Mouse (Mus musculus) left cerebral cortex, postnatal 25 days (tissue): Measurements from ENCODE around the gene Sumo3. TPM values are rescaled to one million over a fixed set of nuclear protein-coding genes. Genes with fewer than 3 reads are reported as not detected.
A peak's percentile ranks its signal among the peaks of the same experiment; 100 is the strongest.

ENCODE experiments used
- DNase-seq, 2 experiments: peaks; one replicate each; pipeline ENCODE4 v3.0.0; 2022; ENCODE audit warnings: low spot score in 2 of 2, mixed read lengths in 1 of 2
- intact Hi-C: fragments of 180-260 bp; cut with DNase I; formaldehyde crosslinking; loops from one replicate; pipeline ENCODE4 v1.15.1; 2025
- total RNA-seq, 2 experiments: library from RNA; stranded (reverse); gene quantifications; 2 replicates each; pipeline ENCODE4 v1.2.3; 2021

The Sumo3 gene
- 100 to 1,000 TPM; 133 to 140 TPM for total RNA-seq

DNA sequence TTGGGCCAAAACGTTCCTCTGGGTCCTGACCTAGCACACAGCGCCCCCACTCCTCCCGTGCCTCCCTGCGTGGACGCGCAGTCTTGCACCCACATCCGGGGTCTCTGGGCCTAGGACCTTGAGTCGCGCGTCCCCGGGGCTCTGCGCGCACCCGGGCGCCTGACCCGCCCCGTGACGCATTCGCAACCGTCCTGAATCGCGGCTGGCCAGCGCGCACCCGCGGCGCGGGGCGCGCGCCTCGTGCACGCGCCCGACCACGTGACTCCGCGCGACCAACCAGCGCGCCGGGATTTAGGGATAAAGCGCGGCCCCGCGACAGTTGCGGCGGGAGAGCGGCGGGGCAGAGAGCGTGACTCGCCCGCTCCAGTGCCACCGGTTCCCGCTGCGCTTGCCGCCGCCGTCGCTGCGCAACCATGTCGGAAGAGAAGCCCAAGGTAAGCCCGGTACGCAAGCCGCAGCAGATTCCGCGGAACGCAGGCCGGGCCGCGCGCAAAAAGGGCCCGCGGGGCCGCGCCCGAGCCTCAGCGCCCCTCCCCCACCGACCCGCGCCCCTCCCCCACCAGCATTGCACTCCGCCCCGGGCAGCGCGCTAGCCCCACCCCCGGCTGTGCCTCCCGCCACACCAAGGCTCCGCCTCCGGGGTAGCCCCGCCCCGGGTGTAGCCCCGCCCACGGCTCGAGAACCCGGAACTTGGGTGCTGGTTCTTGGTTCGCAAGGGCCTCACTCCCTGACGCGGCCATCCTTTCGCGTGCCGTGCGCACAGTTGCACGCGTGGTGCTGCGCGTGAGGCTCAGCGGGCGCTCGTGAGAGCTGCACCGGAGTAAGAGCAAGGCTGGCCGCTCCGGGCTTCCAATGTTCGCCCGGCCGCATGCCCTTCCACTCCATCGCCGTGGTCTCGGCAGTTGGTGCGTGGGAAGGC is at the start of gene Sumo3, which contains the start of gene Gm49325:
Gene Sumo3 (plus strand): TSS at position 190 of the 919 bp plus-strand sequence.
Gene Gm49325 (plus strand): TSS at position 290 of the 919 bp plus-strand sequence.
- peak; percentile 90 to 94 for DNase-seq
- intact Hi-C loops = loop anchor here (2.0 to 5.0 kb wide), 2 partner anchors 23 to 89 kb away; partner anchors contain the start of gene Fam207a

DNA sequence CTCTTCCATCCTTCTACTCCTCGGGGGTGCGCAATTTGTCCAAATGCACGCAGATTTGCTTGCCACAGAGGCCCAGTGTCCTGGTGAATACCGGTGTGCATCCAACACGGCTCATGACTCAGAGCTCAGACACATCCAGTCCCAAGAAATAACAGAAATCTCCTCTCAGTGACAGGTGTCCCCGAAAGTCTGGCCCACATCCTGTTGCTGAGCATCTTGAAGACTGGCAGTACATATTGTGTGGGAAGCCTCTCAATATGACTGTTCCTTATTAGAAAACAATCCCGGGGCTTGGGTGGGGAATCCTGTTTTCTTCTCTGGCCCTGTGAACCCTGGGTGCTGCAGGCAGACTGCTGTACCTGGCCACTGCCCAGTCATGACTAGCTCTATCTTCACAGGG is 49.3 kb upstream of the Sumo3 start:
- no peak for DNase-seq
- intact Hi-C loops = no loop called here

DNA sequence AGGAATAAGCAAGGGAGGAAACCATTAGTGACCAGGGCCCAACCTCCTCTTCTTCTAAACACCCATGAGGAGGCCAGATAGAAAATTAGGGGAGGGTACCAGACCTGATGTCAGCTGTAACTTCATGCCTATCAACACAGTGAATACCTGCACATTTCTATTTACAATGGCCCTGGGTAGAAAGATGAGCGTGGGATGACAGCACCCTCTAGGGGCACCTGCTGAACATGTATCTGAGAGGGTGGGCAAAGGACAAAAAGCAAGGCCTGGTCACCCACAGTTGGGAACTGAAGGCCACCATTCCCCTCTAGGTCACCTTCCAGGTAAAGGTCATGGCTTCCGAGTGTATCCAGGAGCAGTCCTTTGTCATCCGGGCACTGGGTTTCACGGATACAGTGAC is 48.3 kb upstream of the Sumo3 start:
- intact Hi-C loops = no loop called here
- no peak for DNase-seq

DNA sequence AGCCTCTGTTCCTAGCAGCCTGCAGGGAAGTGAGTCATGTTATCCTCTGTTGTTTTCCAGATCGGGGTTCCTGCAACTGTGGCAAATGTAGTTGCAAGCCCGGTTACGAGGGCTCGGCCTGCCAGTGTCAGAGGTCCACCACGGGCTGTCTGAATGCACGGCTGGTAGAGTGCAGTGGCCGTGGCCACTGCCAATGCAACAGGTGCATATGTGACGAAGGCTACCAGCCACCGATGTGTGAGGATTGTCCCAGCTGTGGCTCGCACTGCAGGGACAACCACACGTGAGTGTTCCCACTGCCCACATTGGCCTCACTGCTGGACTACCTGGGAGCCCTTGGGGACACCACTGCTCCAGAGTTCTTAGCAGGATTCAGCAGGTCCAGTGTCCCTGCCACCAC is 45.8 kb upstream of the Sumo3 start:
- DNase-seq = no peak
- intact Hi-C loops = no loop called here

DNA sequence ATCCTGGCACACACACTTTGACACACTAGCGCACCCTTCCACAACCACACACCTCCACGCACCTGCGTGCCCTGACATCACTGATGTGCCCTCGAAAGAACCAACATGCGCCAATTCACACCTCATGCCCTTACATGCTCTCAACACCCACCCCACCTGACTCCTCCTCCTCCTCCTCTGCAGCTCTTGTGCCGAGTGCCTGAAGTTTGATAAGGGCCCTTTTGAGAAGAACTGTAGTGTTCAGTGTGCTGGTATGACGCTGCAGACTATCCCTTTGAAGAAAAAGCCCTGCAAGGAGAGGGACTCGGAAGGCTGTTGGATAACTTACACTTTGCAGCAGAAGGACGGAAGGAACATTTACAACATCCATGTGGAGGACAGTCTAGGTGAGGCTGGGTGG is 45.1 kb upstream of the Sumo3 start:
- no peak for DNase-seq
- intact Hi-C loops = no loop called here

DNA sequence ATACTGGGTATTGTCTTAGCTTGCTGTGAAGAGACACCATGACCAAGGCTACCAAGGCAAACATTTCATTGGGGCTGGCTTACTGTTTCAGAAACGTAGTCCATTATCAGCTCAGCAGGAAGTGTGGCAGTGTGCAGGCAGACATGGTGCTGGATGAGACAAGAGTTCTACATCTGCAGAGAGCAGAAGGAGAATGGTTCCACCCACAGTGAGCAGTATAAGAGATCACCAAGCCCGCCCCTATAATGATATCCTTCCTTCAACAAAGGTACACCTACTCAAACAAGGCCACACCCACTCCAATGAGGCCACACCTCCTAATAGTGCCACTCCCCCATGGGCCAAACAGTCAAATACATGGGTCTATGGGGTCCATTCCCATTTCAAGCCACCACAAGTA is 44.4 kb upstream of the Sumo3 start:
- DNase-seq = no peak
- intact Hi-C loops = no loop called here

DNA sequence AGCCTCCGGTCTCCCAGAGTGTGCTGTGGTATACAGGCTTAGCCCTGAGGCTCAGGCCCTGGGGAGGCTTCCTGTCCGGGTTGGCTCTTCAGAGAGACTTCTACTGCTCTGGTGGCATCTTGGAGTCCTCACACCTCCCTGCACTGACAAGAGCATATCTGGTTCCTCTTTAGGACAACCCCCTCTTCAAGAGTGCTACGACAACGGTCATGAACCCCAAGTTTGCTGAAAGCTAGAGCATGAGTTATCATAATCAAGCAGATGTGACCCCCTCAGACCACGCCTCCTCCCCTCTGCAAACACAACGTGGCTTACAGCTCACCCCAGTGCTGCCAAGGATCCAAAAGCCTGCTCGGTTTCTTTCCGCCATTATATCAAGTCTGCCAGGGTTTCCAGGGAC is 40.9 kb upstream of the Sumo3 start:
- no peak for DNase-seq
- intact Hi-C loops = loop anchor here (5.0 kb wide), 2 partner anchors 283 to 327 kb away; no protein-coding TSS in a partner anchor

DNA sequence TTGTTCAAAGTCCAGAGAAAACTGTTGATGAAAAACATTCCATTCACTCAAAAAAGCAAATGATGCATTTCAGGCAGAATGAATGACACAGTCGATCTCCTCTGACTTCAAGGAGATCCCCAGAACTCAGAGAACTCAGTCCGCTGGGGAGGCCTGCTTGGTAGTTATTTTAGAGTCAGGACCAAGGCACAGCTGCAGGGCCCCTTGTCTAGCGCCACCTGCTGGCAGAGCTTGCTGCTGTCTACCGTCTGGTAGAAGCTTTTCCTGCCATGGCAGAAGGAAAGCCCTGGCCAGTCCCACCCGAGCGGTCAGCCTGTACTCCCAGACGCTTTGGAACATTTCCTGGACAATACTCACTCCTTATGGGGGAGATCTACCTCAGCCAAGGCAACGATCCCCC is 39.2 kb upstream of the Sumo3 start:
- intact Hi-C loops = loop anchor here (1.0 to 5.0 kb wide), 3 partner anchors 49 to 326 kb away; no protein-coding TSS in a partner anchor
- peak; percentile 56 to 77 for DNase-seq

DNA sequence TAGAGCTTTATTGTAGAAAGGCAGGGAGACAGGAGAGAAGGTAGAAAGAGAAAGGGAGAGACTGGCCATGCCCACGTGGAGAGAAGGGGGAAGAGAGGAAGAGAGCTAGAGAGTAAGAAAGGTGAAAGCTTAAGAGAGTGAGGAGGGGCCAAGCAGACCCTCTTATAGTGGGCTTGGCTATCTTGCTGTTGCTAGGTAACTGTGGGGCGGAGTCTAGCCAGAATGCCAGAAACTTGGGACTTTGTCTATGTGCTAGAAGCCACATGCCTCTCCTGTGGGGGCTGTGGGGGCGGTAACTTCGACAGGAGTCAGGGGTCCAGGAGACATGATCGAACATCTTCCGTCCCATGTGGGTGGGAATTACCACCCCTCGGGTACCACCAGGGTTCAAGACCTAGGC is 36.4 kb upstream of the Sumo3 start:
- intact Hi-C loops = loop anchor here (5.0 kb wide), 2 partner anchors 287 to 323 kb away; no protein-coding TSS in a partner anchor

DNA sequence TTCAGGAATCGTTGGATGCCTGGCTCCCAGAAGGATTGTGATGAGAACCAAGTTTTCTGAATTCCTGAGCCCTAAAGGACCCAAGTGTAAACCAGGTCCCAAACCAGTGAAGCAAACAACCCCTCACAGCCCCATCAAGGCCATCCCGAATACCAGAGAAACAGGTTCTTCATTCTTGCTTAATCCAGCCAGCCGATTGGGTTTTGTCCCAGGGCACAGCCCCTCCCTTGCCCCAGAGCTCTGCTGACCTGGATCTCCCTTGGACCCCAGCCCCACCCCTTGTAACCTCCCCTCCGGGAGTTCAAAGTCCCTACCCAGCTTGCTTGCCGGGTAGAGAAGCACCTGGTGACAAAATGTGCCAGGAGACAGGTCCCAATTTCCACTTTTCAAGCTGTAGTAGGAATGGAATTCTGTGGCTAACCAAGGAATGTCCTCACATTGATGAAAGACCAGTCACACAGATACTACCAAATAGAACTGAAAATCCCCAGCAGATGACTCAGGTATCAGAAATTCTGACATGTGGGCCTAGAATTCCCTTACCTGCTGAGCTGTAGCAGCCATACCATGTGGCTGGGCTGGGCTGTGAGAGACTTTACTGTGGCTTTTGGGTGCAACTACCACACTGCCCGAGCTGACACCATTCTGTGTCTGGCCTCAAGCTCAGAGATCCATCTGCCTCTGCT is 35.8 kb upstream of the Sumo3 start:
- no peak for DNase-seq
- intact Hi-C loops = loop anchor here (5.0 kb wide), 2 partner anchors 288 to 322 kb away; no protein-coding TSS in a partner anchor

More for the DNA sequence above, 36.4 kb upstream of the Sumo3 start:
- no peak for DNase-seq

DNA sequence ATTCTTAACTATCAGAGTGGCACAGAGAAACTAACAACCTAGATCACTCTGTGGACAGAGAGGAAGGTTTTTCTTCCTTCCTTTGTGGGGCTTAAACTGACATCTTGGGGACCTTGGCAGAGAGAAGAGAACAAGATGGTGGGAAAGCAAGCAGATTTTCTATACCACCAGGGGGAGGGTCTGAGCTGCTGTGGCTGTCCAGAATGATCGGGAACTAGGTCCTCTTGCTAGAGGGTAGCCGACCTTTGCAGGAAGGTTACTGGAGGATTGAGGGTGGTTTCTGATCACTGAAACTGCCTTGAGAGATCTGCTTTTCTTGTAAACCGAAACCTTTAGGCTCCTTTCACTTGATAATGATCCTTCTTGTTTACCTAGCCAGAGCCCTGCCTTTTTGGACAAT is 33.7 kb upstream of the Sumo3 start:
- intact Hi-C loops = no loop called here
- no peak for DNase-seq

DNA sequence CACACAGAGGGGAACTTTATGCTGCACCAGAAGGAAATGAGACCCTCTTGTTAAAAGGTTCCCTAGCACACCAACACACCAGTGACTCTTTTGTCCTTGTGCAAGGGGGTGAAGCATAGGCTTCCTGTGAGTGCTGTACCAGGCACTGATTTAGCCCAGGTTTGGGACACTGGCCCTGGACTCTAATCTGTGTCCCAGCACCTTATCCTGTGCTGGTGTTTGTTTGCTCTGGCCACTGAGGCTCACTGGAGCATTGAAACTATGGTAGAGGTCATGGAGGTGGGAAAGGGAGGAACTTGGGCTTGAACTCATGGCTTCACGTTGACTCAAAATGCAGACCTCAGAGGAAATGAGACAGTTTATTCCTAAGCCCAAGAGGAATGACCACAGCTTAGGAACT is 32.7 kb upstream of the Sumo3 start:
- intact Hi-C loops = no loop called here
- no peak for DNase-seq

DNA sequence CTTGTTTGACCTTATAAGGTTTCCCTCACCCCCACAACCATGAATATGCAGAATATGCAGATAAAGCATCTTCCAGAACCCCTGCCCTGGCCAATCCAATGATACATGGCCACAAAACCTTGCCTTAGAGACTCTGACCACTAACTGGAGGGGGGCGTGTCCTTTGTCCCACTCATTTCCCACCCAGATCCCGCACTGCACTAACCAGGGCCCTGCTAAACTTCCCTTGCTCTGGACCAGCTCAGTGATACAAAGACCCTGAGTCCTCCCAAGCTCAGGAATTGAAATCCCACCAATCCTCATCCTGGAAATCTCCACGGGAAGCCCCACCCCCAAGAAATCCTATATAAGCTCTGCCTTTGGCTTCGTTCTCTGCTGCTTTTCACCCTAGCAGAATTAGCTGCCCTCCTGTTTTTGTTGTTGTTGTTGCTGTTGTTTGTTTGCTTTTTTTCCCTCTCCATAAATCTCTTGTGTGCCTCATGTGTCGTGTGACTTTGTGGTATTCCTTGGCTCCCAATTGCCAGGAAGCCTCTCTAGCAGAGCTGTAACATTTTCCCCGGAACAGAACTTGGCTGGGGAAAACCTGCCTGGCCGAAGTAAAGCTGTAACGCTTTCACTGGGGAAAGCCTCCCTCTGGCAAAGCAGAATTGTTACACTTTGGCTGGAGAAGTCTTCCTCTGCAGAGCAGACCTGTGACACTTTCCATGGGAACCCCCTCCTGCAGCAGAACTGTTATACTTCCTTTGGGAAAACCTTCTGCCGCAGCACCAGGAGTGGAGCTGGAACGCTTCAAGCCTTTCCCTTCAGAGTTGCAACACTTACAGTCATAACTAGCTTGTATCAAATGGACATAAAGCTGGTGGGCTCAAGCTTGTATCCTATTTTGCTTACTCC is 25.6 kb upstream of the Sumo3 start:
- DNase-seq = no peak
- intact Hi-C loops = loop anchor here (5.0 to 10.0 kb wide), 3 partner anchors 42 to 165 kb away; partner anchors contain the start of genes Adarb1, Fam207a and Ube2g2

DNA sequence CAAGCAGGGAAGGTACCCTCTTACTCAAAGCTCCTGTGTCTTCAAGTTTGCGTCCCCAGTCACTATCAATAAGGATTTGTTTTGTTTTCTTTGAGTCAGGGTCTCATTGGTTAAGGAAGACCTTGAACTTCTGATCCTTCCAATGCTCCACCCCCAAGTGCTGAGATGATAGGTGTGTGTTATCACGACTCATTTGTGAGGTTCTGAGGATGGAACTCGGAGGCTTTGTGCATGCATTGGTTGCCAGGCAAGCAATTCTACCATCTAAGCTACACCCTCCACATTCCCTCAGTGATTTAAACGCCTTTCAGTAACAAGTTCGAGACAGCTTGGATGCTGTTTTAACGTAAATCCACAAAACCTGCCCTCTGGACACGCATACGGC is 24.9 kb upstream of the Sumo3 start:
- DNase-seq = no peak
- intact Hi-C loops = loop anchor here (5.0 to 10.0 kb wide), 3 partner anchors 41 to 166 kb away; partner anchors contain the start of genes Adarb1, Fam207a and Ube2g2

DNA sequence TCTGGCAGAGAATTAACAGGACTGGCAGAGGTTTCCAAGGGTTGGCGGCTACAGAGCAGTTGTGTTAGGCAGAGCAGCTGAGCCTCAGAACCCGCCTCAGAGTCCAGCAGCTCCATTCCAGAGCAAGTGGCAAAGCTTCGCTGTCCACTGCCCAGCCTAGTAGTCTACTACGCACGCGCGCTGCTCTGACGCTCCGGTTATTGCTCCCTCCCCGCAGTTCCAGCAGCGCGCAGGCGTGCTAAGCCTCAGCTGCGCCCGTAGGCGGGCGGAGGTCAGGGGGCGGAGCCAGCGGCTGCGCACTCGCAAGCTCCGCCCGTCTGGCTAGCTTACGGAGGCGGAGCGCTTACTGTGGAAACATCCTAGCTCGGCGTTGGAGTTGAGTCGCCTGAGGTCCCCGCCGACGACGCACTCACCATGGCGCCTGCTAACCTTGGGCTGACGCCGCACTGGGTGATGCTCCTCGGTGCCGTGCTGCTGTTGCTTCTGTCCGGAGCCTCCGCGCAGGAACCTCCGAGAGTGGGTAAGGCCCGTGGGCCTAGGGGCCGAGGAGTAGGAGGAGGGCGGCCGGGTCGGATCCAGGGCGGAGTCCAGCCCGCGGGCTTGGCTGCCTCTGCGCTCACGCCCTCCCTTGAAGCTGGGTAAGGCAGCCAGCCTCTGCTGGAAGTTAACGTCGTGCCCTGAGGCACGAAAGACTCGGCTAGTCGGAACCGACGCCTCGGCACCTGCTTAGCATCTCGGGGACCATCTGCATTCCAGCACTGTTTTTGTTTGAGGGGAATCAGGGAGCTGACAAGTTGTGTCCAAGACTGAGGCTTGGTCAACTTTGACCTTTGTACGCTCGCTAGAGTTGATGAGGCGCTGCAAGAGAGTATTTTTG is 24.3 kb upstream of the Sumo3 start, which contains the start of gene Pttg1ip:
Gene Pttg1ip (plus strand): TSS at position 313 of the 877 bp plus-strand sequence.
- DNase-seq = peak; percentile 96 to 97
- intact Hi-C loops = loop anchor here (2.0 to 10.0 kb wide), 4 partner anchors 25 to 167 kb away; partner anchors contain the start of genes Adarb1, Fam207a, Gm49325 and Sumo3

DNA sequence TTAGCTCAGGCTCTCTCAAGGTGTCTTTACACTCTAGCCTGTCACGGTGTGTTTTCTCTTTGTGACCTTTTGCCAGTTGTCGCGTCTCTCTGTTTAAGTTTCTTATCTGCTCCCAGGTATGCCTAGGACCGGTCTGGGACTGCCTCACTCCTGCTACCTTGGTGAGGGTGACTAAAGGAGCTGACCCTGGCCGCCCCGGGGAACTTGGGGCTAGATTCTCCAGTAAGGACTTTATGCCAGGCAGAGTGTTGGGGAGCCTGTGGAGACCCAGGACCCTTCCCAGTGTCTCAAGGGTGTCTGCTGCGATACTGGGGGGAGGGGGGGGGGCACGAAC is 23.6 kb upstream of the Sumo3 start:
- intact Hi-C loops = loop anchor here (2.0 to 10.0 kb wide), 4 partner anchors 25 to 167 kb away; partner anchors contain the start of genes Adarb1, Fam207a, Gm49325 and Sumo3
- no peak for DNase-seq

DNA sequence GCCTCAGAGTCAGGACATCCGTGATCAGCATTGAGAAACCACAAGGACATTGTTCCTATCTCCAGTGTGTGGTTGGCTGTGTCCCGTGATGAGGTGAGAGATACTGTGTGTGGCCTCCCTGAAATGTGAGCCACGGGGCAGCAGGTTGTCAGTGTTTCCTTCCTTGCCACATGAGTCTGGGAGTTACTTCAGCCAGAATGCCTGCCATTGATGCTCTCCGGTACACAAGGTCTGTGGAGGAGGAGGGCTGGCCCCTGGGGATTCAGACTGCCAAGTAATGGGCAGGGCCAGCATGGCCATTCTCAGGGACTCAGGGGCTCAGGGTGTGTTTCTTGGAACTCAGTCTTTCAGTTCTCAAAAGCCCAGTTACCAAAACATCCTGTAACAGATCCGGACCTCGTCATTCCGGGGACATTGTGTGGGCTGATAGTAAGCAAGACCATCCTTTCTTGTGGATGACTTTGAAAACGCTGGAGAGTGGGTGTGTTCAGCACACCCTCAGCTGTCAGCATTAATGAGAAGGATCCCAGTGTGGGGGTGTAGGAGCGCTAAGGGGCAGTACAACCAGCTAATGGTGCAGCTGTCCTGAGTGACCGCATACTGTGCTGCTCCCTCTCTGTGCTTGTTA is 22.0 kb upstream of the Sumo3 start:
- intact Hi-C loops = loop anchor here (2.0 to 10.0 kb wide), 4 partner anchors 23 to 169 kb away; partner anchors contain the start of genes Adarb1, Fam207a, Gm49325 and Sumo3
- DNase-seq = peak in 1 of 2 experiments; percentile 17
